Mouse (Mus musculus): ENCODE data around the gene Nmb. TPM values are rescaled to one million over a fixed set of nuclear protein-coding genes. Genes with fewer than 3 reads are reported as not detected.
A peak's percentile ranks its signal among the peaks of the same experiment; 100 is the strongest.

Nmb gene
- polyA plus RNA-seq, 1 experiment from 2014 or later = 4.9 TPM

DNA sequence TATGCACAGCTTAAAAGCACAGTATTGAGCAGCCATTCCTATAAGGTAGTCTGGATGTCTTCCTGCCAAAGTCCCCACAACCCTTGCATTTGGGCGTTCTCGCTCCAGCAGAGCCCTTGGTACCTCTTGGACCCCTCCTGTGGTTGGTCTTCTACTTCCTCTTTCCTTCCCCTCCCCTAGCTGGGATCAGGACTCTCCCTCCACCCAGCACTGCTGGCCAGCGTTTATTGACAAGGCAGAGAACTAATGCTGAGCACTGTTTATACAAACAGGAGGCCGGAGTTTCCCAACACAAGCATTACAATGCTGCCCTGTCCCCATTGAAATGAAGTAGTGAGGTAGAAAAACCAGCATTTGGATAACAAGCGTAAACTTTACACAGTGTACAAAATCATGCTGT, 31.8 kb downstream of the Nmb start:
- WGBS = 80% methylated on average over 5 of the region's 5 CpGs
- Histone ChIP-seq H3K36me3 (ENCODE audit: control insufficient read depth, insufficient read depth, low read length) (peaks cover 38% of the 10 kb centered on the region), H3K9me3 (ENCODE audit: control insufficient read depth, low read depth, low read length) (no peaks in the 10 kb centered on the region), H3K27ac (ENCODE audit: low read length) (no peak overlapping the region), H3K27me3 (ENCODE audit: control insufficient read depth, insufficient read depth, low read length) (no peaks in the 10 kb centered on the region), H3K9ac (replicated peaks; ENCODE audit: low read depth, low read length) (no peak overlapping the region), H3K4me2 (replicated peaks; ENCODE audit: low read depth, low read length) (no peak overlapping the region), H3K4me3 (ENCODE audit: low read depth, low read length) (no peak overlapping the region), H3K4me1 (ENCODE audit: control insufficient read depth, insufficient read depth, low read length) (no peaks in the 10 kb centered on the region)
- ATAC-seq (ENCODE audit: insufficient number of reproducible peaks, insufficient read depth, low FRiP score, low read depth) = no peak

DNA sequence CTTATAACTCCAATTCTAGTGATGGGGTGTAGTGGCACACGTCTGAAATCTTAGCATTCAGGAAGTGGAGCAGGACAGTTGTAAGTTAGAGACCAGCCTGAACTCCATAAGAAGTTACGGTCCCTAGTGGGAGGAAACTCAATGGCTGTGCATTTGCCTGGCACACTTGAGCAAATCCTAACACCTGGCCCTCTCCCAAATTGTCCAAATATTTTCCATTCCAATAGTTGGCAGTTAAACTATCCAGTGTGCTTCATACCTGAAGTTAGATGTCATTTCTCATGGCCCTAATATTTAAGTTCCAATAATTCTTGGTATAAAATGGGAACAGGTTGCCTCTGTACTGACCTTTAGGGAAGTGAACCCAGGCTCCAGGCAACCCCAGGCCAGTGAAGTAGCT, 36.2 kb downstream of the Nmb start:
- no peaks in the 10 kb centered on the region for H3K9me3 ChIP-seq (ENCODE audit: control insufficient read depth, low read depth, low read length)
- no peak overlapping the region for H3K27ac ChIP-seq (ENCODE audit: low read length)
- no peaks in the 10 kb centered on the region for H3K27me3 ChIP-seq (ENCODE audit: control insufficient read depth, insufficient read depth, low read length)
- 0 out of 2 replicates have a peak, but pooled peaks cover 13% of the 10 kb centered on the region for H3K4me1 ChIP-seq (ENCODE audit: control insufficient read depth, insufficient read depth, low read length)
- H3K9ac ChIP-seq (replicated peaks; ENCODE audit: low read depth, low read length) = no peak overlapping the region
- no peak for ATAC-seq (ENCODE audit: insufficient number of reproducible peaks, insufficient read depth, low FRiP score, low read depth)
- no peak overlapping the region for H3K4me3 ChIP-seq (ENCODE audit: low read depth, low read length)
- H3K36me3 ChIP-seq (ENCODE audit: control insufficient read depth, insufficient read depth, low read length) = peaks cover 37% of the 10 kb centered on the region
- H3K4me2 ChIP-seq (replicated peaks; ENCODE audit: low read depth, low read length) = no peak overlapping the region
- WGBS = 92% methylated on average over 2 of the region's 2 CpGs

DNA sequence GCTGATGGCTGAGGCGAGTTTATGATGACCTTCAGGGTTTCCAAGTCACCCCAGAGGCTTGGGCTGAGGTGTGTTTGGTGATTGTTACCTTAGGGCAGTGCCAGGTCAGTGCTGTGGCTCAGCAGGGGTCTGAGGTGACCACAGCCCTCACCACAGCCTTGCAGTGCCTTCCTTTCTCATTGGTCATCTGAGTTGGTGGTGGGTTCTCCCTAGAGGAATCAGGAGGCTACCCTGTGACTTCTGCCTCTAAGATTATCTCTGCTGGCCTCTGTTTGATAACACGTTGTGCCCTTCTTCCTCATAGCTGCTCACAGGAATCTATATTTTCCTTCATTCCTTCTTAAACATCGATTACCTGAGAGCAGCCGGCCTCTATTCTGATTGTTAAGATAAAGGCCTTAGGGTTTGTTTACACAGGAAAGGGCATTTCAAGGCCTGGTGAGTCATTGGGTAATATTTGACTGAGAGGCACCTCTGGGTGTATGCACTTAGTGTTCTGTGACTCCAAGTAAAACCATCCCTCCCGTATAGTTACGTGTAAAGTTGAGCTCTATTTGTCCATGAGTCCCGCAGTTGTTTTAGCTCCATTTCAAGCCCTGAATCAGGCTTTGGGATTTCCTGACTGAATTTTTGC, 38.2 kb downstream of the Nmb start:
- WGBS = 47% methylated on average over 7 of the region's 7 CpGs

DNA sequence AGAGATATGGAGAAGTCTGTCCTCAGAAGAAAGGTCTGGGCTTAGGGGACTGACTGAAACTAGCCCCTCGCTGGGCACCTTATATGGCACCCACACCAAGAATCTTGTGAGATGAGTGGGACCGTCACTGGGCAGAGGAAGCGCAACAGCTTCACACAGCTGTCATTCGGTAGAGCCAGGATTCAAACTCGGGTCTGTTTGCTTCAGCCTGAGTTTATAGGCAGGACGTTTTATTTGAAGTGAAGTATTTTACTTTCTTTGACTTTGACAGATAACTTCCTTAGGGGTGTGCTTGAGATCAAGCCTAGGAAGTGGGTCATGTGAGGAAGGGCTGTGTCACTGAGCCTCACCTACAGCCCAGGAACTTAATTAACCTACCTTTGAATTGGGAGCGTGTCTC, 39.4 kb downstream of the Nmb start:
- Histone ChIP-seq H3K27me3 (ENCODE audit: control insufficient read depth, insufficient read depth, low read length) (no peaks in the 10 kb centered on the region), H3K4me3 (ENCODE audit: low read depth, low read length) (no peak overlapping the region), H3K4me1 (ENCODE audit: control insufficient read depth, insufficient read depth, low read length) (peaks cover 28% of the 10 kb centered on the region), H3K9me3 (ENCODE audit: control insufficient read depth, low read depth, low read length) (no peaks in the 10 kb centered on the region), H3K36me3 (ENCODE audit: control insufficient read depth, insufficient read depth, low read length) (peaks cover 30% of the 10 kb centered on the region), H3K4me2 (replicated peaks; ENCODE audit: low read depth, low read length) (no peak overlapping the region), H3K9ac (replicated peaks; ENCODE audit: low read depth, low read length) (no peak overlapping the region), H3K27ac (ENCODE audit: low read length) (peak overlapping the region; percentile 61; the same call in 1 of the 2 replicates)
- no peak for ATAC-seq (ENCODE audit: insufficient number of reproducible peaks, insufficient read depth, low FRiP score, low read depth)
- 81% methylated on average over 7 of the region's 7 CpGs for WGBS

More for the DNA sequence above, 38.2 kb downstream of the Nmb start:
- no peak overlapping the region for H3K4me3 ChIP-seq (ENCODE audit: low read depth, low read length)
- peaks cover 30% of the 10 kb centered on the region for H3K36me3 ChIP-seq (ENCODE audit: control insufficient read depth, insufficient read depth, low read length)
- H3K4me1 ChIP-seq (ENCODE audit: control insufficient read depth, insufficient read depth, low read length) = peaks cover 28% of the 10 kb centered on the region
- no peak overlapping the region; the same call in 1 of the 2 replicates for H3K4me2 ChIP-seq (replicated peaks; ENCODE audit: low read depth, low read length)
- no peaks in the 10 kb centered on the region for H3K27me3 ChIP-seq (ENCODE audit: control insufficient read depth, insufficient read depth, low read length)
- H3K9ac ChIP-seq (replicated peaks; ENCODE audit: low read depth, low read length) = no peak overlapping the region
- no peaks in the 10 kb centered on the region for H3K9me3 ChIP-seq (ENCODE audit: control insufficient read depth, low read depth, low read length)
- H3K27ac ChIP-seq (ENCODE audit: low read length) = peak overlapping the region; percentile 76
- ATAC-seq (ENCODE audit: insufficient number of reproducible peaks, insufficient read depth, low FRiP score, low read depth) = peak; percentile 91

DNA sequence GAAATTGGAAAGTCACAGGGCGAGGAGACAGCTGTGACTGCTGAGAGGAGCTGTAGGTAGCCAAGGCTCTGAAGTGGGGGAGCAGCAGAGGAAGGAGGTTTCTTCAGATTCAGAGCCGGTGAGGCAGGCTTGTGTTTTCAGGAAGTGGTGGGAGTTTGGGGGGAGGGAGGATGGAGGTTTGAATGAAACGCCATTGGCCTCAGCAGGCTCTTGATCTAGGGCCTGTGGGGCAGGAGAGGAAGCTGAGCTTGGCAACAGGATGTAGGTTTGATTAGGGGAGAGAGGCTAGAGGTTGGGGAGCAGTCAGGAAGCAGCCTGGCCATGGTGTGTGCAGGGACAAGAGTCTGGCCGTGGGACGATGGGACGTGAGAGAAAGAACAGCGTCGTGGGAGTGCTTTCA, 40.0 kb downstream of the Nmb start:
- H3K9me3 ChIP-seq (ENCODE audit: control insufficient read depth, low read depth, low read length) = no peaks in the 10 kb centered on the region
- no peak for ATAC-seq (ENCODE audit: insufficient number of reproducible peaks, insufficient read depth, low FRiP score, low read depth)
- peaks cover 30% of the 10 kb centered on the region for H3K36me3 ChIP-seq (ENCODE audit: control insufficient read depth, insufficient read depth, low read length)
- H3K4me2 ChIP-seq (replicated peaks; ENCODE audit: low read depth, low read length) = no peak overlapping the region
- 71% methylated on average over 8 of the region's 8 CpGs for WGBS
- no peak overlapping the region for H3K9ac ChIP-seq (replicated peaks; ENCODE audit: low read depth, low read length)
- no peak overlapping the region for H3K4me3 ChIP-seq (ENCODE audit: low read depth, low read length)
- H3K27me3 ChIP-seq (ENCODE audit: control insufficient read depth, insufficient read depth, low read length) = no peaks in the 10 kb centered on the region
- peaks cover 28% of the 10 kb centered on the region for H3K4me1 ChIP-seq (ENCODE audit: control insufficient read depth, insufficient read depth, low read length)
- H3K27ac ChIP-seq (ENCODE audit: low read length) = peak overlapping the region; percentile 61; the same call in 1 of the 2 replicates

DNA sequence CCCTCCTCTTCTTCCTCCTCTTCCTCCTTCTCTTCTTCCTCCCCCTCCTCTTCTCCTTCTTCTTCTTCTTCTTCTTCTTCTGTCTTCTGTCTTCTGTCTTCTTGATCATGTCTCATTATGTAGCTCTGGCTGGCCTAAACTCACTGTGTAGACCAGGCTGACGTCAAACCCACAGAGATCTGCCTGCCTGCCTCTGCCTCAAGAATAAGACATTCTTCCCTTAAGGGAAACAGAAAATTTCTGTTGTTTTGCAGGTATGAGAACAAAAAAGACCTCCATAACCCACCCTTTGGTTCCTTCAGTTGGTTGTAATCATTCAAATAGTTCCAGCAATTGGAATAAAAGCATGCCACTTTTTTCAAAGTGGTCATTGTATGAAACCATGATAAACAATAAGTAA, 40.7 kb downstream of the Nmb start:
- Histone ChIP-seq H3K27me3 (ENCODE audit: control insufficient read depth, insufficient read depth, low read length) (no peaks in the 10 kb centered on the region), H3K9me3 (ENCODE audit: control insufficient read depth, low read depth, low read length) (no peaks in the 10 kb centered on the region), H3K4me1 (ENCODE audit: control insufficient read depth, insufficient read depth, low read length) (peaks cover 28% of the 10 kb centered on the region), H3K4me3 (ENCODE audit: low read depth, low read length) (no peak overlapping the region), H3K9ac (replicated peaks; ENCODE audit: low read depth, low read length) (no peak overlapping the region), H3K36me3 (ENCODE audit: control insufficient read depth, insufficient read depth, low read length) (peaks cover 30% of the 10 kb centered on the region), H3K4me2 (replicated peaks; ENCODE audit: low read depth, low read length) (no peak overlapping the region), H3K27ac (ENCODE audit: low read length) (no peak overlapping the region)
- ATAC-seq (ENCODE audit: insufficient number of reproducible peaks, insufficient read depth, low FRiP score, low read depth) = no peak
- WGBS = 72% methylated on average over 1 of the region's 1 CpGs

DNA sequence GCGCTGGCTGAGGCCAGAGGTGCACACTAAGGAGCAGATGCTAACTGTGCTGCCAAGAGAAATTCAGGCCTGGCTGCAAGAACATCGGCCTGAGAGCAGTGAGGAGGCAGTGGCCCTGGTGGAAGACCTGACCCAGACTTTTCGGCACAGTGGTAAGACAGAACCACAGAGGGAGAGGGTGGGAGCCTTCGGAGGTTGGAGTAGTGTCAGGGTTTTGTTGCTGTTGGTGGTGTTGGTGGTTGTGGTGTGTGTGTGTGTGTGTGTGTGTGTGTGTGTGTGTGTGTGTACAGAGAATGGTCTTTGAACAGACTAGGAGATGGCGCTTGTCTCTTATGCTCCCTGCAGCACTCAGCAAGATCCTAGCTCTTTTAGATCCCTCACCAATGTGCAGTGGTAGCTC, 41.4 kb downstream of the Nmb start:
- H3K4me3 ChIP-seq (ENCODE audit: low read depth, low read length) = no peak overlapping the region
- H3K4me2 ChIP-seq (replicated peaks; ENCODE audit: low read depth, low read length) = no peak overlapping the region
- H3K27ac ChIP-seq (ENCODE audit: low read length) = no peak overlapping the region
- ATAC-seq (ENCODE audit: insufficient number of reproducible peaks, insufficient read depth, low FRiP score, low read depth) = no peak
- peaks cover 27% of the 10 kb centered on the region for H3K36me3 ChIP-seq (ENCODE audit: control insufficient read depth, insufficient read depth, low read length)
- no peaks in the 10 kb centered on the region for H3K27me3 ChIP-seq (ENCODE audit: control insufficient read depth, insufficient read depth, low read length)
- H3K9me3 ChIP-seq (ENCODE audit: control insufficient read depth, low read depth, low read length) = no peaks in the 10 kb centered on the region
- WGBS = 90% methylated on average over 5 of the region's 5 CpGs
- peaks cover 28% of the 10 kb centered on the region for H3K4me1 ChIP-seq (ENCODE audit: control insufficient read depth, insufficient read depth, low read length)
- no peak overlapping the region for H3K9ac ChIP-seq (replicated peaks; ENCODE audit: low read depth, low read length)

DNA sequence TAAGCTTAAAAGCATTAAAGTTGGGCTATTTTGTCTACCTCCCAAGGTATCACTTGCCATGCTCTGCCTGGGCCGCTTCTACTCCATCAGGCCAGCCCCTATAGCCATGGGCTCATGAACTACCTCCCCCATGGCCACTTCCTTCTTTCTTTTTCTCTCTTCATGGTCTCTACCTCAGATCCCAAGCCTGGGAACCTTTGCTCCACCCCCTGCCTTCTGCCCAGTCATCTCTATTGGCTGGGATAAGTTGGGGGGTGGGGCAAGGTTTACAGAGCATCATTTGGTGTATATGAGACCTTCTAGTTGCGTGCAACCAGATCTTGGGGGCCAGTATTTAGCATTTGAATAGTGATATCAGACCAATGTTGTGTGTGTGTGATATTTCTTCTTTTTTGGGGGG, 42.4 kb downstream of the Nmb start:
- H3K9me3 ChIP-seq (ENCODE audit: control insufficient read depth, low read depth, low read length) = no peaks in the 10 kb centered on the region
- no peaks in the 10 kb centered on the region for H3K27me3 ChIP-seq (ENCODE audit: control insufficient read depth, insufficient read depth, low read length)
- H3K27ac ChIP-seq (ENCODE audit: low read length) = no peak overlapping the region
- H3K4me1 ChIP-seq (ENCODE audit: control insufficient read depth, insufficient read depth, low read length) = peaks cover 28% of the 10 kb centered on the region
- peaks cover 16% of the 10 kb centered on the region for H3K36me3 ChIP-seq (ENCODE audit: control insufficient read depth, insufficient read depth, low read length)
- WGBS = 87% methylated on average over 2 of the region's 2 CpGs
- H3K4me3 ChIP-seq (ENCODE audit: low read depth, low read length) = no peak overlapping the region
- ATAC-seq (ENCODE audit: insufficient number of reproducible peaks, insufficient read depth, low FRiP score, low read depth) = no peak
- no peak overlapping the region for H3K9ac ChIP-seq (replicated peaks; ENCODE audit: low read depth, low read length)
- H3K4me2 ChIP-seq (replicated peaks; ENCODE audit: low read depth, low read length) = 0 out of 2 replicates have a peak overlapping the region, but pooled peaks have one; percentile 7

All from stomach, embryonic 14.5 days (tissue).